9 mouse cellular contexts compared by ENCODE assay signal in genomic region chr2:71530391-71531123, GRCm38 (mm10). TPM values are rescaled to one million over a fixed set of nuclear protein-coding genes. Genes with fewer than 3 reads are reported as not detected.
A peak's percentile ranks its signal among the peaks of the same experiment; 100 is the strongest.
DNase-seq lines count a peak whose midpoint lies in the region; ATAC-seq and TF ChIP-seq lines count a peak whose summit lies in the region.
"Had no signal": no experiment of that assay in that cellular context is flagged by ENCODE, and none has a peak within 500 bp of the region (broad histone marks: within the 10 kb centered on the region; RNA-seq: fewer than 3 reads in every experiment).

No protein-coding gene starts in this region.

- no peak for TF ChIP-seq CTCF in hindbrain, postnatal 0 days (IDR thresholded peaks at IDR 0.05; ENCODE audit: low read depth)

- no peaks in the 10 kb centered on the region for H3K4me1 ChIP-seq in hindbrain, postnatal 0 days (ENCODE audit: insufficient read depth, low read length)
- H3K4me1 ChIP-seq in neural tube, embryonic 13.5 days (replicated peaks) = peaks cover 23% of the 10 kb centered on the region

- no peak overlapping the region for H3K27ac ChIP-seq in hindbrain, postnatal 0 days
- H3K27ac ChIP-seq in neural tube, embryonic 13.5 days (replicated peaks) = no peak overlapping the region

- intact Hi-C loops in left cerebral cortex, postnatal 25 days (cut with DNase I) = loop anchor here (2.0 kb wide), 1 partner anchor 14 kb away; no protein-coding TSS in a partner anchor
- intact Hi-C loops in left cerebral cortex, postnatal 36 days (cut with DNase I) = loop anchor here (2.0 kb wide), 2 partner anchors 14 kb away; no protein-coding TSS in a partner anchor

- 0 out of 2 replicates have a peak overlapping the region, but pooled peaks have one; percentile 55 for H3K4me2 ChIP-seq in hindbrain, postnatal 0 days (ENCODE audit: low read depth, low read length)
- peak overlapping the region; percentile 64 for H3K4me2 ChIP-seq in neural tube, embryonic 13.5 days

- H3K9ac ChIP-seq in hindbrain, postnatal 0 days (replicated peaks; ENCODE audit: low read length) = no peak overlapping the region
- no peak overlapping the region for H3K9ac ChIP-seq in neural tube, embryonic 13.5 days

- under 1% methylated on average over 34 of the region's 34 CpGs for WGBS in hindbrain, postnatal 0 days
- under 1% methylated on average over 34 of the region's 34 CpGs for WGBS in neural tube, embryonic 13.5 days

- peaks cover 82% of the 10 kb centered on the region for H3K27me3 ChIP-seq in hindbrain, postnatal 0 days (ENCODE audit: insufficient read depth, low read length)
- H3K27me3 ChIP-seq in neural tube, embryonic 13.5 days = peaks cover 98% of the 10 kb centered on the region

- no peak for ATAC-seq in hindbrain, postnatal 0 days
- no peak for ATAC-seq in neural tube, embryonic 13.5 days (ENCODE audit: low read depth)
- ATAC-seq in erythroblast, adult 5-6 weeks (replicated peaks; ENCODE audit: low FRiP score, poor library complexity, severe bottlenecking) = no peak

- DNase-seq in left cerebral cortex, postnatal 25 days (ENCODE audit: low spot score in 2 of 2) = peak; percentile 16 to 24
- DNase-seq in left cerebral cortex, postnatal 36 days (ENCODE audit: low spot score in 2 of 2) = no peak
- DNase-seq in embryo, embryonic 11 days = peak; percentile 44
- DNase-seq in hindbrain, postnatal 0 days (ENCODE audit: low spot score) = no peak
- DNase-seq in layer of hippocampus, postnatal 36 days = no peak
- no peak for DNase-seq in c-Kit-positive CD71-positive TER-119-positive erythroid progenitor cells, embryonic 14.5 days (ENCODE audit: low spot score)

- H3K36me3 ChIP-seq in hindbrain, postnatal 0 days (ENCODE audit: insufficient read depth, low read length) = no peaks in the 10 kb centered on the region
- no peaks in the 10 kb centered on the region for H3K36me3 ChIP-seq in neural tube, embryonic 13.5 days

- H3K4me3 ChIP-seq in hindbrain, postnatal 0 days (ENCODE audit: low read length) = no peak overlapping the region
- peak overlapping the region; percentile 39; the same call in 1 of the 2 replicates for H3K4me3 ChIP-seq in neural tube, embryonic 13.5 days

- no peaks in the 10 kb centered on the region for H3K9me3 ChIP-seq in hindbrain, postnatal 0 days (ENCODE audit: low read length)
- no peaks in the 10 kb centered on the region for H3K9me3 ChIP-seq in neural tube, embryonic 13.5 days

RNA-seq across cellular contexts. Expression of gene Dlx1, which starts 2.6 kb away (rescaled TPM):
- total RNA-seq in left cerebral cortex, postnatal 25 days (2021) = 10 to 100 TPM; 15.9 to 19.9 TPM
- 10 to 100 TPM; 19.4 to 21.5 TPM for total RNA-seq in left cerebral cortex, postnatal 36 days (2021)
- total RNA-seq in hindbrain, postnatal 0 days (2014; rRNA removed) = 2.5 and 3.5 TPM in 2 replicates
- polyA plus RNA-seq in hindbrain, postnatal 0 days (2015; fragmentation: Nextera tagmentation; extraction: Ambion mirVana) = not detected in 2 replicates
- 0.77 and 1.3 TPM in 2 replicates for polyA plus RNA-seq in neural tube, embryonic 13.5 days (2015; fragmentation: Nextera tagmentation; extraction: Ambion mirVana)
- total RNA-seq in erythroblast, adult 5-6 weeks (2015; ENCODE audit: low replicate concordance) = not detected in 2 replicates
- total RNA-seq in erythroblast, adult 5-6 weeks (2017; ENCODE audit: low replicate concordance) = not detected in 2 replicates
- 10 to 100 TPM; 15.0 to 16.2 TPM for total RNA-seq in layer of hippocampus, postnatal 36 days (2021)

RNA-seq across cellular contexts. Expression of gene Dlx2, which starts 16.0 kb away (rescaled TPM):
- total RNA-seq in left cerebral cortex, postnatal 25 days (2021) = 1 to 10 TPM; 5.3 to 5.4 TPM
- 1 to 10 TPM; 6.0 to 6.4 TPM for total RNA-seq in left cerebral cortex, postnatal 36 days (2021)
- total RNA-seq in hindbrain, postnatal 0 days (2014; rRNA removed) = 0.97 TPM in 1 of 2 replicates, not detected in the other
- polyA plus RNA-seq in hindbrain, postnatal 0 days (2015; fragmentation: Nextera tagmentation; extraction: Ambion mirVana) = 0.21 and 0.26 TPM in 2 replicates
- polyA plus RNA-seq in neural tube, embryonic 13.5 days (2015; fragmentation: Nextera tagmentation; extraction: Ambion mirVana) = 0.22 and 0.73 TPM in 2 replicates
- not detected in 2 replicates for total RNA-seq in erythroblast, adult 5-6 weeks (2015; ENCODE audit: low replicate concordance)
- total RNA-seq in erythroblast, adult 5-6 weeks (2017; ENCODE audit: low replicate concordance) = not detected in 2 replicates
- total RNA-seq in layer of hippocampus, postnatal 36 days (2021) = 1 to 10 TPM; 4.9 to 5.3 TPM
- polyA plus RNA-seq: spleen, adult 2 months had no signal

Comparison
In these comparisons a context has a peak if more than half of its experiments do, and no peak if none do; other contexts are left out.
1. DNase-seq: peak in left cerebral cortex, postnatal 25 days (2 of 2) and embryo, embryonic 11 days (single experiment); none in left cerebral cortex, postnatal 36 days (0 of 2), hindbrain, postnatal 0 days (single experiment), layer of hippocampus, postnatal 36 days (0 of 2) and c-Kit-positive CD71-positive TER-119-positive erythroid progenitor cells, embryonic 14.5 days (single experiment).